Mouse (Mus musculus) heart, adult 11 months (tissue): ENCODE measurements around the gene Gm3424.
"Not testable (repeated sequence)": the region's sequence is repeated elsewhere in the genome, so short reads cannot be mapped to it uniquely, and the experiment has no call there.

Experiments used
- DNase-seq: peaks from one replicate; pipeline ENCODE4 v3.0.0; 2022

Gene Gm3424

GRCm38 (mm10) chr14:5830229-5830628 is at the start of gene Gm3424:
Gene Gm3424, minus strand, starts transcription at chr14:5830329.
- DNase-seq, result not testable (repeated sequence)

DNA sequence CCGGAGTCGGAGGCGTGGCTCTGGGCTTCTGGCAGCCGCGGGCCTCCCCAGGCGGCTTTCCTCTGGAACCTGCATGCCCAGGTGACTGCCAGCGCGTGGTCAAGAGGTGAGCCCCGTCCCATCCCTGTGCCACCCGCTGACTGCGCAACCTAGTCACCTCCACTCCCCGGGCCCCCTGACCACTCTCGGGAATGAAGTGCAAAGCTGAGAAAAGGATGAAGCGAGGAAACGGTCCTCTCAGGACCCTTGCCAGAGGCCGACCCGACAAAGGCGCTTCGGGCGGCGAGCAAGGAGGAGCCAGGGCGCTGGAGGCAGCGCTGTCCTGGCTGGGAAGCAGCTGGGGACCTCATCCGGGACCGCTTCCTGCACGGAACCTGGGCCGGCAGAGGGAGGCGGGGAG is 49.7 kb upstream of the Gm3424 start:
- not testable (repeated sequence) for DNase-seq

- DNase-seq, result not testable (repeated sequence)
Observed at GRCm38 (mm10) chr14:5879136-5879535, 49.0 kb upstream of the Gm3424 start.

DNA sequence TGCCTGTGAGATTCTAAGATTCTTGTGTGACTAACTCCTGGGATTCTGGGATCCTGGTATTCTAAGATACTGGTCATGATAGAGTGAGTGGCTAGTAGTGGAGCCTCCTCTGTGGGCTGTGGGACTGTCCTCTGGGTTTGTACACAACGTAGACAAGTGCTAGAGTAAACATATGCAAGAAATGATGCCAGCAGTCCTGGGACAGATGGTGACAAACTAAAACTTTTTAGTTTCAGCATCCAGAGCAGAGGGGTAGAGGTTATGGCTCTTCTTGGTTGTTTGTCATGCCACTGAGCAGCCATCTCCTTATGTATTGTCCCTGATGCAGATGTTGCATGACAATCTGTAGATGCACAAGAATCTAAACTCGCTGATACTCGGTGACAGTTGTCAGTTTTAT is 25.8 kb upstream of the Gm3424 start:
- peak; percentile 77 for DNase-seq

GRCm38 (mm10) chr14:5812699-5813356 is 17.3 kb downstream of the Gm3424 start:
- not testable (repeated sequence) for DNase-seq

DNA sequence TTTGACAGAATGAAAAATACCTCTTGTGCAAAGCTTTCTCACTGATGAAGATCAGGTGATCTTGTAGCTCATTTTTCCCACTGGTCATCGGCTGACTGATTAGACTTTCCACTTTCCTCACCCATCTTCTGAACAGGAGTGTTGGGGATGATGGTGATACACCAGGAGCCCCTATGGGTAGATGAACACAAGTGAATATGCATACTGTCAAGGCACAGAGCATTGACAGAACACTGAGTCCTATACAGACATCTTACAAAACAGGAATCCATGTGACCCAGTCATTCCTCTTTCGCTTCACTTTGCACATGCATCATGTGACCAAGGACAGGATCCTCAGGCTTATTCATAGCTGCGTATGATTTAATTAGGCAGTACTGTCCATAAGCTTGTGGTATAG is 22.2 kb downstream of the Gm3424 start, which contains the start of gene Gm3383:
Gene Gm3383 (minus strand): TSS at position 101 of the 400 bp plus-strand sequence.
- not testable (repeated sequence) for DNase-seq
